Mouse (Mus musculus): Measurements from ENCODE around the gene Ntn3.

DNA sequence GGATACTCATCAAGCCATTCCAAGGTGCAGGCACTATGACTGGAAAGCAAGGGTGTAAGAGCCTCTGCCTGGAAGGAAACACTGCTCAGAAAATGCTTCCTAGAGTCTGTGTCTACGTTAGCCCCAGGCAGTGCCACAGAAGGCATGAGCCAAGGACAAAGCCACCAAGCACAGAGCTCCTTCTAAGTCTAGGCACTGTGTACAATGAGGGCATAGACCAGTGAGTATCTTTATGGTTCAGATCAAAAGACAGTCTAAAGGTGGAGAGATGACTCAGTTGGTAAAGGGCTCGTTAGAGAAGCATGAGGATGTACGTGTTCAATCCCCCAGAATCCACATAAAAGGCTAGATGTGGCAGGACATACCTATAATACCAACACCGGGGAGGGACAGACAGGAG lies 8.2 kb downstream of the Ntn3 start:
- TF ChIP-seq CTCF (IDR thresholded peaks at IDR 0.05; ENCODE audit: low read depth) (no peak), EP300 (IDR thresholded peaks at IDR 0.05; ENCODE audit: low read depth) (no peak)

All from liver, postnatal 0 days (tissue).